Mouse (Mus musculus) stomach, embryonic 14.5 days (tissue): ENCODE measurements at regions not wholly inside any gene's neighbourhood (a gene's known extent, or its start where the extent isn't known, plus 50 kb on each side); places are given as distances from the start of the nearest gene placed in this dataset.

Source experiments
- ATAC-seq: fragments of 200-750 bp; cut with Nextera tagmentation; 2 replicates; pipeline ENCODE4 v1.8.0; 2017; ENCODE audit warnings: low read depth, moderate TSS enrichment; ENCODE audit not compliant: insufficient number of reproducible peaks, insufficient read depth, low FRiP score
- H3K27ac ChIP-seq: fragments of 300-500 bp; sonication (generic); 2 replicates; pipeline ENCODE4 v1.5.1; 2014; ENCODE audit warnings: mild to moderate bottlenecking, low read length, moderate library complexity, mixed read lengths
- H3K27me3 ChIP-seq: fragments of 300-500 bp; sonication (generic); 2 replicates; pipeline ENCODE4 v1.6.1; 2014; ENCODE audit warnings: low read length, control low read depth, mixed read lengths; ENCODE audit not compliant: control insufficient read depth, insufficient read depth
- H3K36me3 ChIP-seq: fragments of 300-500 bp; sonication (generic); 2 replicates; pipeline ENCODE4 v1.6.1; 2014; ENCODE audit warnings: mild to moderate bottlenecking, control low read depth, low read length, moderate library complexity, mixed read lengths; ENCODE audit not compliant: control insufficient read depth, insufficient read depth
- H3K4me1 ChIP-seq: fragments of 300-500 bp; sonication (generic); 2 replicates; pipeline ENCODE4 v1.6.1; 2014; ENCODE audit warnings: low read length, control low read depth, mixed read lengths; ENCODE audit not compliant: control insufficient read depth, insufficient read depth
- H3K4me2 ChIP-seq: fragments of 300-500 bp; sonication (generic); replicated peaks from 2 replicates; pipeline ENCODE4 v1.6.1; 2014; ENCODE audit warnings: low read depth, low read length, control low read depth
- H3K4me3 ChIP-seq: fragments of 300-500 bp; sonication (generic); 2 replicates; pipeline ENCODE4 v1.5.1; 2014; ENCODE audit warnings: low read depth, low read length, control low read depth
- H3K9ac ChIP-seq: fragments of 300-500 bp; sonication (generic); replicated peaks from 2 replicates; pipeline ENCODE4 v1.6.1; 2014; ENCODE audit warnings: low read depth, mild to moderate bottlenecking, control low read depth, low read length, moderate library complexity, mixed read lengths
- H3K9me3 ChIP-seq: fragments of 300-500 bp; sonication (generic); 2 replicates; pipeline ENCODE4 v1.6.1; 2016; ENCODE audit warnings: low read depth, low read length, control low read depth; ENCODE audit not compliant: control insufficient read depth
- WGBS: fragments of 180-500 bp; shearing (Covaris S2); extraction: QIAGEN DNeasy Blood & Tissue Kit; methylation state at CpG from one replicate; pipeline ENCODE4 v1.1.7; 2014; 5-methylcytosine and 5-hydroxymethylcytosine counted together

DNA sequence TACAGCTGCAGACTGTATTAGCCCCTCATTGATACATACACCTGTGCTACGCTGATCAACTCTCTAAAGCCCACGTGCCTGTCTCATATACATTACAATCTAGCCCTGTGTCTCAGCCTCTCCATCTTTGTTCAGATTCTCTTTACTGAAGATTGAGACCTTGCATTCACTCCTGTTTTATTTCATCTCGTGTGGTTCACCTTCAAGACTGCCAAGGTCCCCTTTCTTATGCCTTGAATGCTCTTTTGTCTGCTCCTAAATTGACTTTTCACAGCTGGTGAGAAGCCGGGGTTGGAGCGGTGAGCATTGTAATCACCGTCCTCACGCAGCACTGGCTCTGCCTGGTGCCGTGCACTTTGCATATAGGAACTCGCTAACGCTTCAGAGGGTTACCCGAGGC lies 75.2 kb upstream of the Grik3 start:
- Histone ChIP-seq H3K4me1 (no peaks in the 10 kb centered on the region), H3K4me2 (no peak overlapping the region), H3K4me3 (no peak overlapping the region), H3K27me3 (no peaks in the 10 kb centered on the region), H3K36me3 (no peaks in the 10 kb centered on the region), H3K27ac (no peak overlapping the region), H3K9me3 (no peaks in the 10 kb centered on the region), H3K9ac (no peak overlapping the region)
- no peak for ATAC-seq
- WGBS, result 49% methylated on average over 11 of the region's 11 CpGs

DNA sequence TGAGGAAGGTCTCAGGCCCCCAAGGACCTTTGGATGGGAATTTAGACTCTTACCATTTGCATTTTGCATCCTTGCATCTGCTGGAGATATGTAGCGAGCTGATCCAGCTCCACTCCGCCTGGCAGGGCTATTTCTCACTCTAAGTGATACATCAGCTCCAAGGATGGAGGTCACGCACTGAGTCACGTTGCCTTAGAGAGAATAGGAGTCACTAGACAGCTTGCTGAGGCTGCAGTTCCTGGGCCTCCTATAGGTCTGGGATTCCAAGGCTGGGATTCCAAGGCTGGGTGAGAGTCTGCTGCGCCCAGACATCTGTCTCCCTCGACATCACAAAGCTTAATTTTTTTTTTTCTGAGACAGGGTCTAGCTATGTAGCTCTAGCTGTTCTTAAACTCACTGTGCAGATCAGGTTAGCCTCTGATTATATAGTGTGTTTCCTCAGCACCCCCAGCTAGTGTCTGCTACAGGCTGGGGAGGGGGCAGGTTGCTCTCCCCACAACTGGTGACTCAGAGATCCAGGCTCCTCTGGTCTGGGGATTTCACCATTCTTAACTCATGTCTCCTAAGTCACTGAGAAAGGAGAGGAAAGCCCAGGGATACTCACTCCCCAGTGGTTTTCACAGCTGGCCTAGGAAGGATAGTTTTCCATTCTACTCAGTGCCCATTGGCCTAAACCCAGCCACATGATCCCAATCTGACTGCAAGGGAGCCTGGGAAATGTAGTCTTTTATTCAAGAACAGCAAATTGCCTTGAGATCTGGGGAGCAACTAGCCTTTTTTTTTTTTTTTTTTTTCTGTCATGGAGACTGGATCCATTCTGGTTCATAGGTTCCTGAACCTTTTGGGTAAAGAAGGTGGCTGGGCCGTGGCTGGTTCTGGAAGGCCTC lies 76.4 kb upstream of the Grik3 start:
- 0 out of 2 replicates have a peak, but pooled peaks have one; percentile 39 for ATAC-seq
- Histone ChIP-seq H3K27me3 (no peaks in the 10 kb centered on the region), H3K4me2 (no peak overlapping the region), H3K4me3 (no peak overlapping the region), H3K36me3 (no peaks in the 10 kb centered on the region), H3K4me1 (no peaks in the 10 kb centered on the region), H3K27ac (no peak overlapping the region), H3K9me3 (no peaks in the 10 kb centered on the region), H3K9ac (no peak overlapping the region)
- 65% methylated on average over 7 of the region's 7 CpGs for WGBS

DNA sequence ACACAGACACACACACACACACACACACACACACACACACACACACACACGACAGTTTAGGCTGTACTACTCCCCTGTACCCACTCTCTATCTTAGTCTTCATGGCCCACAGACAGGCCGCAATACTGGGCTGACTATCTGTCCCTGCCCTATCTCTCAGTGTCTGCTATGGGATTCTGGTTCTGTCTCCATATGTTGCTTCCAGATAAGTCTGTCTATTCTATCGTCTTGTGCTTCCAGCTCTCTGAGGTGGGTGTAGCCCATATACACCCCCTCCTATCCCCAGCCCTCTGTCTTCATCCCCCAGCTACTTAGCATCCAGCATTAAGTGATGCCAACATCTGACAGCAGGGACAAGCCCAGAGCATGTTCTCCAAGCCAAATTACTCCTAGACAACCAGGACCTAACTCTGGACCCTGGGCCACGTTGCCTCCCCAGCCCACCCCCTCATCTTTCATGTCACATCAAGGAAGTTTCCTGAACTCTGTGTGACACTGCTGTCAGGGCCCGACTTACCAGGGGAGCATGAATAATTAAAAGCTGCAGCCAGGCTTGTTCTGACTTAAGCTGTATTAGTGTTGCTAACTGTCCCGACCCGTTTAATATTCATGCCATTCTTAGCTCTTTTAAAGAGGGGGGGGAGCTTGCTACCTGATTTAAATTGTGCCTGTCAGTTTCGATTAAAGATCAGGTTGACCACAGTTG lies 79.6 kb upstream of the Grik3 start:
- no peak overlapping the region for H3K9ac ChIP-seq
- H3K27ac ChIP-seq, result no peak overlapping the region
- H3K27me3 ChIP-seq, result no peaks in the 10 kb centered on the region
- WGBS, result 44% methylated on average over 8 of the region's 8 CpGs
- H3K4me3 ChIP-seq, result no peak overlapping the region
- H3K4me2 ChIP-seq, result no peak overlapping the region
- no peaks in the 10 kb centered on the region for H3K4me1 ChIP-seq
- no peaks in the 10 kb centered on the region for H3K36me3 ChIP-seq
- ATAC-seq, result no peak
- no peaks in the 10 kb centered on the region for H3K9me3 ChIP-seq

DNA sequence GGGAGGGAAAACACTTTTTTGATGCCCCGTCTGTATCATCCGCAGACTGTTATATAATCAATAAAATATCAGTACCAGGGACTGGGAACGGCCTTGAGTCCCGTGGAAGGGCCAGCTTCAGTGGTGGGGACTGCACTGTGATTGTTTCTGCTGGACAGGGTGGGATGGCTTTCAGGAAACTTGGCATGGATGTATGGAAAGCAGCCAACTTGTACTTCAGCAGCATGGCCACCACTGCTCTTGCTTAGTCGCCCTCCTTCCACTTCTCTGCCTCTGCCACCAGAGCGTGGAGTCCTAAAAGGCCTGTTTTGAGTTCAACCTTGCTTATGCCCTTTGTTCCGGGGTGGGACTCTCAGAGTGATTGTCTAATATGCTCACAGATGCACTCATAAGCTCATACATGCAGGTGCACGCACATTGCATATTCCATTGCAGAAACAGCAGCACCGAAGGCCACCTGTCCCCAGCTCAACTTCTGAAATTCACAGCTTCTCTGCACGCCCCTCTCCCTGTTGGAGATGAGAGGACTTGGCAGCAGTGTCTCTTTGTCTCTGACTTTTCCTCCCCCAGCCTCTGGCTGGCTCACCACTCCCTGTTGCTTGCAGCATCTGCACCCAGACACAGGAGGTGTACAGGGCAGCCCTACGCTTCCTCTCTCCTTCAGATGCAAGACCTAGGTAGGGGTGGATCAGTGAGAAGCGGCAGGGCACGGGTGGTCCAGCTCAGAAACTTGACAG lies 91.0 kb upstream of the Grik3 start:
- H3K9ac ChIP-seq, result no peak overlapping the region

DNA sequence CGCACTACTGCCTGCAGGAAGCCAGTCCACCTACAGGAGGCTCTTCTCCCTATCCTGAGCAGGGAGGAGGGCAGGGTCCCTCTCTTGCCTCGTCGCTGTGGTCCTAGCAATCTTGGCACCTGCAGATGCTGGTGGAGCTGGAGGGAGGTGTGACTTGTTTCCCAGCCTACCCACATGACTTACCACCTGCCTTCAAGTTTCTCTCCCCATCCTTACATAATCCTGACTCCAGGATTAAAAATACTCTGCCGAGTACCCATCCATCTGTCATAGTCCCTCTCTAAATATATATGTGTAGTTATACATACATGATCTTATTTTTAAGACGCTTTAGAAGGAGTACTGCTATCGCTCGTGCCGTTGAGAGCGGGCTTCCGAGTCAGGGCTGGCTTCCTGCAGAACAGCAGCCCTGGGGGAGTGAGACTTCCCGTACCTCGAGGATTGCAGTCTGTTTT lies 93.5 kb upstream of the Grik3 start:
- H3K4me2 ChIP-seq, result no peak overlapping the region
- no peaks in the 10 kb centered on the region for H3K9me3 ChIP-seq
- no peak overlapping the region for H3K27ac ChIP-seq
- no peak overlapping the region for H3K9ac ChIP-seq
- 60% methylated on average over 12 of the region's 12 CpGs for WGBS
- no peaks in the 10 kb centered on the region for H3K36me3 ChIP-seq
- no peak overlapping the region for H3K4me3 ChIP-seq
- no peaks in the 10 kb centered on the region for H3K4me1 ChIP-seq
- H3K27me3 ChIP-seq, result no peaks in the 10 kb centered on the region
- ATAC-seq, result no peak

More for the DNA sequence above, 91.0 kb upstream of the Grik3 start:
- WGBS, result 78% methylated on average over 13 of the region's 13 CpGs
- Histone ChIP-seq H3K36me3 (no peaks in the 10 kb centered on the region), H3K9me3 (no peaks in the 10 kb centered on the region), H3K4me3 (no peak overlapping the region), H3K4me1 (no peaks in the 10 kb centered on the region), H3K4me2 (no peak overlapping the region), H3K27ac (no peak overlapping the region), H3K27me3 (no peaks in the 10 kb centered on the region)
- no peak for ATAC-seq

DNA sequence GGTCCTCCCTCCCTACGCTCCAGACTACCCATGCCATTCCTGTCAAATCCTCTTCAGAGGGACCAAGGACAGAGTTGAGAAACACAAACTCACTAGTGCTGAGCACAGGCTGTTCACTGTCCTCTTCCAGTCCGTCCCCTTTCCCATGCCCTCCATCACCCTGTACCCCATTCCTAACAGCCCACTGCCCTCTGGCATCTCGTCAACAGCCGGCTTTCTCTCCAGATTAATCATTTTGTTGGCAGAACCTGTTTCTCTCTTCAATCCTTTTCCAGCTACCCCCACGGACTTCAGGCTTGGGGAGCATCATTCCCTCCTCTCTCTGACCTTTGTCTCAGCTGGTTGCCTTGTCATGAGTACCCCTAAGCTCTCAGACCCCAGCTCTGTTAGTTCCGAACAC lies 99.2 kb upstream of the Grik3 start:
- Histone ChIP-seq H3K36me3 (no peaks in the 10 kb centered on the region), H3K27me3 (no peaks in the 10 kb centered on the region), H3K4me2 (no peak overlapping the region), H3K9me3 (no peaks in the 10 kb centered on the region), H3K4me3 (no peak overlapping the region), H3K9ac (no peak overlapping the region), H3K27ac (no peak overlapping the region), H3K4me1 (no peaks in the 10 kb centered on the region)
- no peak for ATAC-seq
- WGBS, result 52% methylated on average over 6 of the region's 6 CpGs

DNA sequence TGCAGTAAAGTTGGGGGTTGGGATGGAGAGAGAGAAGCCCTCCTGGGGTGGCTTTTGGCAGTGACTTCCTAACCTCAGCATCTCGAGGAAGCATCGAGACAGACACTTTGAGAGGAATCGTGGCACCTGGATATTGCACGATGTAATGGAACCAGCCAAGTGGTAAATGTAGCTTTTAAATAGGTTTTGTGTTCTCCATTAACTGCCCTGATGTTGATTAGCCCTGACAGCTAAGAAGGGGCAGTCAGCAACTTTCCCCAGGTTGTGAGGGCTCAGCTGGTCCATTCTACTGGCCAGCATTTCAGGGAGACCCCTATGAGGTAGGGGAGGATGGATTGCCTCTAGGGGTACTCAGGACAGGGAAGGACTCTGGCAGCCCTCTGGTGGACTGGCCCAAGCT lies 104.7 kb upstream of the Grik3 start:
- H3K4me3 ChIP-seq, result no peak overlapping the region
- no peak overlapping the region for H3K27ac ChIP-seq
- H3K4me1 ChIP-seq, result no peaks in the 10 kb centered on the region
- ATAC-seq, result no peak
- no peaks in the 10 kb centered on the region for H3K36me3 ChIP-seq
- no peak overlapping the region for H3K9ac ChIP-seq
- 70% methylated on average over 4 of the region's 4 CpGs for WGBS
- no peaks in the 10 kb centered on the region for H3K27me3 ChIP-seq
- H3K4me2 ChIP-seq, result no peak overlapping the region
- H3K9me3 ChIP-seq, result no peaks in the 10 kb centered on the region

DNA sequence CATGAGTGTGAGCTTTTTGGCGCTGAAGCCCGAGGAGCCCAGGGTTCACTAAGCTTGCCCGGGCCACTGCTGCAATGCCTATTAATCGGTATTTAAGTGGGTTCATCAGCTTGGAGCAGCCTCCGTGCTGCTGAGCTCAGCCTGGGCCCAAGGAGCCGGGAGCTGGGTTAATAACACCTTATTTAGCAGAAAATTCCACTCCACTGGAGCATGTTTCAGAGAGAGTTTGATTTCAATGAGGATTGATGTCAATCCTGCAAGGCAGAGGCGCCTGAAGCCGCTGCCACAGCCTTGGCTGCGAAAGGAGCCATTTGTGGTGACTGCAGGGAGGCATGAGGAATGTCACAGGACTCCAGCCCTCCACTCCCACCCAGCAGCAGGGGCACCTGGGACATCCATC lies 126.5 kb upstream of the Grik3 start:
- WGBS, result 61% methylated on average over 9 of the region's 9 CpGs
- Histone ChIP-seq H3K4me2 (no peak overlapping the region), H3K9me3 (no peaks in the 10 kb centered on the region), H3K36me3 (no peaks in the 10 kb centered on the region), H3K9ac (no peak overlapping the region), H3K4me1 (no peaks in the 10 kb centered on the region), H3K27me3 (no peaks in the 10 kb centered on the region), H3K4me3 (no peak overlapping the region), H3K27ac (no peak overlapping the region)
- ATAC-seq, result no peak
